Mouse (Mus musculus) heart, adult 18-20 months (tissue): Measurements from ENCODE around the gene Nr1h2. TPM values are rescaled to one million over a fixed set of nuclear protein-coding genes. Genes with fewer than 3 reads are reported as not detected.
A peak's percentile ranks its signal among the peaks of the same experiment; 100 is the strongest.

Source experiments
- DNase-seq, 2 experiments: peaks; one replicate each; pipeline ENCODE4 v3.0.0; 2021 to 2022; ENCODE audit warnings: mixed read lengths in 1 of 2
- long read RNA-seq, 2 experiments: library from polyadenylated mRNA; stranded (forward); transcript quantifications; one replicate each; pipeline ENCODE4 v2.0.0; 2021
- total RNA-seq, 2 experiments: library from RNA; stranded (reverse); gene quantifications; 2 replicates each; pipeline ENCODE4 v1.2.3; 2021

The Nr1h2 gene
- total RNA-seq, result 10 to 100 TPM; 43.9 to 47.3 TPM
- long read RNA-seq, experiment 1, transcript Nr1h2-201 (10 exons, 1,999 nt), result major isoform, 25 of 74 reads
- long read RNA-seq, experiment 1, transcript Nr1h2-202 (10 exons, 1,948 nt), result minor isoform, 6 of 74 reads
- long read RNA-seq, experiment 1, transcript Nr1h2-203 (10 exons, 1,988 nt), result minor isoform, 16 of 74 reads
- long read RNA-seq, experiment 1, partial matches to known transcripts, result 5 of 74 reads
- long read RNA-seq, experiment 1, other reads (novel, unspliced or antisense), result 21 of 74 reads
- long read RNA-seq, experiment 2, transcript Nr1h2-203 (10 exons, 1,988 nt), result major isoform, 7 of 34 reads
- long read RNA-seq, experiment 2, transcript Nr1h2-201 (10 exons, 1,999 nt), result major isoform, 7 of 34 reads
- long read RNA-seq, experiment 2, transcript Nr1h2-202 (10 exons, 1,948 nt), result minor isoform, 6 of 34 reads
- long read RNA-seq, experiment 2, partial matches to known transcripts, result 4 of 34 reads
- long read RNA-seq, experiment 2, other reads (novel, unspliced or antisense), result 10 of 34 reads

GRCm38 (mm10) chr7:44553826-44554225 lies at the start of gene Nr1h2:
Nr1h2 (minus strand) TSS chr7:44553951.
- peak; percentile 98 for DNase-seq

DNA sequence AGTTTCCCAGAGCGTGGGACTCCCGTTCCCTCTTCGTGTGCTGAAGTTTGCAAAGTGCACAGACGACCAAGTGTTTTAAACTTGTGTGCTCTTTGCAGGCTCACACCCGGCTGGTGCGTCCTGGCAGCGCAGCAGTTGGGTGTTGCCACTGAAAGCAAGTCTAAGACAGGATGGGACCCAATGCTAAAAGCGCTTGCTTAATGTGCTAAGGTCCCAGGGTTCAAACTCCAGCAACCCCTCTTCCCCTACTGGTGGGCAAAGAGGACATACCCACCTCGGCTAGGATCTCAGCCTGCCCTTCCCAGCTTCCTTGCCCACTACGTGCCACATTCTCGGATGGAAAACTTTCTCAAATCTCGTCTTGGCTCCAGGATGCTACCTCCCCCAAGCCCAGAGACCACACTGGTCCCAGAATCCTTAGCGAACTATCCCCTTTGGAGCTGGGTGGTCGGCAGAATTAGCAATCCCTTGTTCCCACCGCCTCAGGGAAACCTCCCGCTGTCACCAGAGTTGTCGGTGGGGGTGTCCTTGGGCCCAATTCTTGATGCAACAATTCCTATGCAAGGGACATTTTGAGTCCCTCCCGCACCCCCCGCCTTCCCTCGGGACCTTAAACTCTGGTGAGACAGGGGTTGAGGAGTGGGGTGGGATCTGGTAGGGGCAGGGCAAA lies 49.6 kb upstream of the Nr1h2 start:
- no peak for DNase-seq

DNA sequence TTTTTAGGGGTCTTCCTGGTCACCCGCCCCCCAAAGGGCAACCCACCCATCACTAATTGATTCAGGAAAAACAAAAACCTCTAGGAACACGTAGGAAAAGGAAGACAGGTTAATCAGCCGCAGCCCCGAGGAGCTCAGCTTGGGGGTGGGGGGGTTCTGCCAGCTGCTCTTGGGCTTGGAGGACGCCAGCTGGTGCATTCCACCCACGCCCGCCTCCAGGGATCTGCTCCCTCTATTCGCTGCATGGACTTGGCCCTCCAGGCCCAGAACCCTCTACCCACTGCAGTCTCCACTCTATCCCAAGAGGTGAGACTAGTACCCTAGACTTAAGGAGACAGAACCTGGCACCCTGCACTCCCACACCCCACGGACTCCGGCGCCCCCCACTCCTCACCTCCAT lies 48.7 kb upstream of the Nr1h2 start:
- no peak for DNase-seq

GRCm38 (mm10) chr7:44601646-44602045 lies 47.9 kb upstream of the Nr1h2 start:
- no peak for DNase-seq

DNA sequence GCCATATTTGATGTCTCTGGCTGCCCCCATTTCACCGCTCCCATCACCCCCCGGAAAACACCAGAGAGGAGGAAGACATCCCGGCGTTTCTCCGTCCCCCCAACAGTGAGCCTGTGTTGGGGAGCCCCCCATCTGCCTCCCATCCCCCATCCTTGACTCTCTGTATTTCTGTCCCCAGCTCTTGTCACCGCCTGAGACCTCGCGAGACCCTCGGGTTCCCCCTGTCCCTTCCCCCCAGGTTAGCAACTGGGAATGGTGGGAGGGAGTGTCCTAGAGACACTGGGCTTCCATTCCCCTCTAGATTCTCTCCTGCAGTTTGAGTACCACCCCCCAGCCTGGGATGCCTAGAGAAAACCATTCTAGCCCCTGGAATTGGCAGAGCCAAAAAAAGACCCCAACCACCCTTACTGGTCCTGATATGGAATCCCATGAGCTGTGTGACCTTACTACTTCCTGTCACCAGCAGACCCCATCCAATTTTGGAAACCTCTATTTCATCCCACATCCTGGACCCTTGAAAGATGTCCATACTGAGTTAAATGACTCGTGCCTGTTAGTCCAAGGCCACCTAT lies 47.0 kb upstream of the Nr1h2 start:
- DNase-seq, result no peak

GRCm38 (mm10) chr7:44598336-44598735 lies 44.6 kb upstream of the Nr1h2 start:
- no peak for DNase-seq

- DNase-seq, result no peak
These were observed 43.9 kb upstream of the Nr1h2 start for GRCm38 (mm10) chr7:44597666-44598065.

DNA sequence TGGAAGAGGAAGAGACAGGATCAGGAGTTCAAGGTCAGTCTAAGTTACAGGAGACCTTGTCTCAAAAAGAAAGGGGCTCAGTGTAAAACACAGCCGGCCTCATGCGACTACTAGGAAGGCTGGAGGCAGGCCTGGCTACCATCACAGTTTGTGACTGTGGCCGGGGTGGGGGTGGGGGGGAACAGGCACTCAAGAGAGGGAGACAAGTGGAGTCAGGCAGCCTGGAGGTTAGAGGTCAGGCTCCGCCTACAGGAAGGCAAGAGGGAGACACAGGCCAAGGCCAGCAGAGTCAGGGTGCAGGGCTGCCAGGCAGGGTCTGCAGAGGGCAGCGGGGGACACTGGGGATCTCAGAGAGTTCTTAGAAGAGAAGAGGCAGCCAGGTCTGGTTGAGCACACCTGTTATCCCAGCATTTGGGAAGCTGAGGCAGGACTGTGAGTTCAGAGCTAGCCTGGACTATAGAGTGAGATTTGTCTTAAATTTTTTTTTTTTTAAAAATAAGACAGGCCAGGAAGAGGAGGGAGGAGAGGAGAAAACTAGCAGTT lies 43.3 kb upstream of the Nr1h2 start:
- no peak for DNase-seq

- no peak for DNase-seq
These were observed 42.3 kb upstream of the Nr1h2 start for GRCm38 (mm10) chr7:44596051-44596450.

- DNase-seq, result no peak
These were observed 41.4 kb upstream of the Nr1h2 start for GRCm38 (mm10) chr7:44595131-44595561.

DNA sequence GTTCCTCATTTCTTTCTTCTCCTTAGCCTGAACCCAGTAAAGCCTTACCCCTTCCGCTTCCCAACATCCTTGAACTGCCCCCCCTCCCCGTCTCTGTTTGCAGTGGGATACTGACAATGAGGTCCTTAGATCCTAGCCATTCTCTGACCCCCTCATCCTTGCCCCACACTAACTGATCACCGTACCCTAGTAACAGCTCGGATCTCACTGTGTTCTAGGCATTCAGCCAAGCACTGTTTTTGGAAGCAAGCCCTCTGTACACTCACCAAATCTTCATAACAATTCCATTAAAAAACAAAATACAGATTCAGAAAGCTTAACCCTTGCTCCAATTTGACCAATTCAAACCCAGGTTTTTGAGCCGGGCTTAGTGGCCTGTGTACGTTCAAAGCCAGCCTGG lies 40.5 kb upstream of the Nr1h2 start:
- no peak for DNase-seq

- peak; percentile 64 to 82 for DNase-seq
These were observed 40.0 kb upstream of the Nr1h2 start for GRCm38 (mm10) chr7:44593775-44594174.

DNA sequence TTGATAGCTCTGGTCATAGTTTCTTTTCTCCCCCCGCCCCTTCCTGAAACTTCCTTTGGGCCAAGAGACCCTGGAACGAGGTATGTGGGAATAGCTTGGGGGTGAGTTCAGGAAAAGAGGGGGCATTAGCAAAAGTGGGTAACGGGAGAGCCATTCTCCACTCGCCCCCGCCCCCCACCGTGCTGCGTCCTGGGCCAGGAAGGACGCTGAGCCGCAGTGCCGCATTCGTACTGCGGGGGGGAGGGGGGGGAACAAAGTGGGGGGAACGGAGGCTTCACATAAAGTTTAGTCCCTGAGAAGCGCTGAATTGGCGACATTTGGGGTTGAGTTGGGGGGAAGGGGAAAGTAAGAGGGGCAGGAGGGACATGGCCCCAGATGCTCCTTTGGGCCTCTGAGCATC lies 39.3 kb upstream of the Nr1h2 start:
- no peak for DNase-seq

DNA sequence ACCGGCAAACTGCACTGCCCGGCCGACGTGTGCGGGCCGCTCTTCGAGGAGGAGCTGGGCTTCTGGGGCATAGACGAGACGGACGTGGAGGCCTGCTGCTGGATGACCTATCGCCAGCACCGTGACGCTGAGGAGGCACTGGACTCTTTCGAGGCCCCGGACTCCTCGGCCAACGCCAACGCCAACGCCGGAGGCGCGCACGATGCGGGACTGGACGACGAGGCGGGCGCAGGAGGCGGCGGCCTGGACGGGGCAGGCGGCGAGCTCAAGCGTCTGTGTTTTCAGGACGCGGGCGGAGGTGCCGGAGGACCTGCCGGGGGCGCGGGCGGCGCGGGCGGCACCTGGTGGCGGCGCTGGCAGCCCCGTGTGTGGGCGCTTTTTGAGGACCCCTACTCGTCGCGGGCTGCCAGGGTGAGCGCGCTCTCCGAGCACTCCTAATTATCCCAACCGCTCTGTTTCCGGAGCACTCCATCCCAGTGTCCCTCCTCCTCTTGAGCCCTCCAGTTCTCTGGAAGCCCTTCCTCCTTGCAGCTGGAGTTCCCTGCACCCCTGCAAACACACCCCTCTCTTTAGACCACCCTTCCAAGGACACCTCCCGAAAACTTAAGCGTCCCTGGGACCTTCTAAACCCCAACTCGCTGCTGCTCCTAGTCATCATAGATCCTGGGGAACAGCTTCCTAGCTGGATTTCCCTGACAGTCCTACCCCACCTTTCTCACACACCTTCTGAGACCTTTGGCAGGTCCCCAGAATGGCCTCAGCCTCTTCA lies 37.8 kb upstream of the Nr1h2 start:
- DNase-seq, result no peak

DNA sequence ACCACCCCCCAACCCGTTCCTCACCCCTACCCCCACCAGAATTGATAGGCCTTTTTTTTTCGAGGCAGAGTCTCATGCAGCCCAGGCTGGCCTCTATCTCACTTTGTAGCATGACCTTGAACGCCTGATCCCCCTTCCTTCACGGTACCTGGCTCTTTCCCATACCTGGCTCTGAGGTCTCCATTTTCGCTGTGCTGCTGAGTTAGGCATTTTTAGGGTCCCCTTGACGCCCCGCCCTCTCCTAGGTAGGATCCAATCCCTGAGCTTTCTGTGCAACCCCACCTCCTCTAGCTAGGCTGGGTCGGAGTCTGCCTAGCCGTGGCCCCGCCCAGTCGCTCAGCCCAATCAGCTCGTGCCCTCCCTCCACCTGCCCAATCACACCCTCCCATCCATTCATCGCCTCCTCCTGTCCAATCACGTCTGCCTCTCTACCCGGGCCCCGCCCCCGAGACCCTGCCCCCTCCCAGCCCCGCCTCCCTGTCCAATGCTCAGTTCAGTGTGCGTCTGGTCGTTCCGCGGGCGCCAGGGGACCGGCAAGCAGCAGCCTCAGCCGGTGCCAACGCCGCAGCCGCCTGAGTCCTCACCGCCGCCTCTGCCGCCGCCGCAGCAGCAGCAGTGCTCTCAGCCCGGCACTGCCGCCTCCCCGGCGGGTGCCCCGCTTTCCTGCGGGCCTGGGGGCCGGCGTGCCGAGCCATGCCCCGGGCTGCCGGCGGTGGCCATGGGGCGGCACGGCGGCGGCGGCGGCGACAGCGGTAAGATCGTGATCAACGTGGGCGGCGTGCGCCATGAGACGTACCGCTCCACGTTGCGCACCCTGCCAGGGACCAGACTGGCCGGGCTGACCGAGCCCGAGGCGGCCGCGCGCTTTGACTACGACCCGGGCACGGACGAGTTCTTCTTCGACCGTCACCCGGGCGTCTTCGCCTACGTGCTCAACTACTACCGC lies 36.9 kb upstream of the Nr1h2 start, which contains the start of gene Kcnc3:
Gene Kcnc3, plus strand, starts transcription at position 263 of the 946 bp plus-strand sequence.
- DNase-seq, result peak; percentile 73 to 90

DNA sequence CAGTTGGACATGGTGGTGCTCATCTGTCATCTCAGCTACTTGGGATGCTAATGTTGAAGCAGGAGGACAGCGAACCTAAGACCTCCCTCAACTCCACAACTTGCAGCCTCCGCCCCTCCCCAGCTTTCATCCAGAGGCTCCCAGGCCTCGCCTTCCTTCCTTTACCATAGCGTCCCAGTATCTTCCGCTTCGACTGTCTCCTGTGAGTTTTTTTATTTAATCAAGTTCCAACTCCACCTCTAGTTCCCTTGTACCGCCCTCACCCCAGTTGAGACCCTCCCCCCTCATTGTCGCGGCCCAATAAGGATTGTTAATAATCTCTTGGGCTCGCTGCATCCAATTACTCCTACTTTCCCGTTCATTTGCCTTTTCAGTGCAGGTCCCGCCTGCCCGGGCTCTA lies 36.2 kb upstream of the Nr1h2 start:
- DNase-seq, result no peak

GRCm38 (mm10) chr7:44589149-44589548 lies 35.4 kb upstream of the Nr1h2 start:
- peak; percentile 71 to 78 for DNase-seq

DNA sequence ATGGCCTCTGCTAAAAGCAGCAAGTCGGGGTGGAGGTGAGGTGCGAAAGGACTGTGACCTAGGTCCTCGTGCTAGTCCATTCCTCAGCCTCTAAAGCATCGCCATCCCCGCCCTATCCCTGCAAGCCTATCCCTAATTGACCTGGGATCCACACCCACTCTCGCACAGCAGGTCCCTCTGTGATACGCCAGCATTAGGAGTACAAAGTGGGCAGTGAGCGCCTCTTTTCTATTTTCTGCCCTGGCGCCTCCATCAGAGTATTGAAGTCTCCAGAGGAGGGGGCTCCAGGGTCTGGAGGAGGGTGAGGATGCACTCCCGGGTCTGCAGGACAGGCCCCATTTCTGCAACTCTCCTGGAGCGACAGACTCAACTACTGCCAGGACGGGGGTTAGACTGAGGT lies 34.6 kb upstream of the Nr1h2 start:
- DNase-seq, result no peak

GRCm38 (mm10) chr7:44587676-44588075 lies 33.9 kb upstream of the Nr1h2 start:
- no peak for DNase-seq

DNA sequence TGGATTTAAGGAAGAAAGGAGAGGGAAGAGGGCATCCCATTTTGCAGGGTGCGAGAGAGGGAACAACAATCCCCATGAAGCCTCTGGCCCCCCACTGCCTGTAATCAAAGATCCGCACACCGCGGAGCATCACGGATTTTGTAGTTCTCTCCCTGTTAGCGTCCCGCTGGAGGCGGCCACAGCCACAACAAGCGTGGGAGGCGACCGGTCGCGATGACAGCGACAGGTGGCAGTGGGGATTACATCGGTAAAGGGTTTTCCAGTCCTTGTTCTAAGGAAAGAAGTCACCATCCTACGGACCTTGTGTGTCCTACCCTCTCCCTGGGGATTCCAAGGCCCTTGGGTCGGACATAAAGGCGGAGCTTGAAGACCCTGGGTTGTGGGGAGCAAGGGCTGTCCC lies 33.2 kb upstream of the Nr1h2 start:
- DNase-seq, result peak; percentile 33 to 49

DNA sequence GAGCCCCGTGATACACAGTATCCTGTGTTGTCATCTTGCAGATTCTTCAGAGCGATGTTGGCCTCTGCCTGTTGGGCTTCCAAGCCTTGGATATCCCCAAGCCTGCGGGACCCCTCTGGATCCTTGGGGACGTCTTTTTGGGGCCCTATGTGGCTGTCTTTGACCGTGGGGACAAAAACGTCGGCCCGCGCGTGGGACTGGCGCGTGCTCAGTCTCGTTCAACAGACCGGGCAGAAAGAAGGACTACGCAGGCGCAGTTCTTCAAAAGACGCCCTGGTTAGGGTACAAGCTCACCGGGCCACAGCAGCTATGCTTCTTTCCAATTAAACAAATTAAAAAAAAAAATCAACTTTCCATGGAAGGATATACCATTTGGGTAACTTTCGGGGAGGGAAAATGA lies 32.8 kb upstream of the Nr1h2 start:
- no peak for DNase-seq
